ENCODE assay signal across 14 mouse cellular contexts in the genomic region with DNA sequence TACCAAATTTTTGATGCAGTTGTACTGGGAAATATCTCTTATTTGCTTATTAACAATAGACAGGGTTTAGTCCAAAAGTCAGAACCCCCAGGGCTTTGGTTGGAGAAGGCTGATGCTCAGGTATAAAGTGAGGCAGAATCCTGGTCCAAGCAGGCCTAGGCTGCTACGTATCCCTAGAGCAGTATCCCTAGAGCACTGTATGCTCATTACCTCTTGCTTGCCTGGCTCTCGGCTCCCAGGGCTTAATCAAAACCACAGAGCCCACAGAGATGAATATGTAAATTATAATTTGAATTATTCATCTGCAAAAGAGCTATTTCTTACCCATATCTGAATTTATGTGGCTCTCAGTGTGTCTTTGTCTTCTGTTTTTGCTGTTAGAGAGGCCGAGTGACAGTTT.
"Had no signal": no experiment of that assay in that cellular context is flagged by ENCODE, and none has a peak within 500 bp of the region (broad histone marks: within the 10 kb centered on the region; RNA-seq: fewer than 3 reads in every experiment).

No protein-coding gene starts in this region.

- H3K27me3 ChIP-seq: limb, embryonic 12.5 days; liver, embryonic 13.5 days; lung, embryonic 15.5 days had no signal

- H3K4me1 ChIP-seq: liver, embryonic 13.5 days; lung, embryonic 15.5 days had no signal

- H3K4me2 ChIP-seq: limb, embryonic 12.5 days; liver, embryonic 13.5 days; lung, embryonic 15.5 days had no signal

- H3K9ac ChIP-seq: limb, embryonic 12.5 days; liver, embryonic 13.5 days; liver, postnatal 0 days; lung, embryonic 15.5 days had no signal

- ATAC-seq: liver, postnatal 0 days had no signal

- H3K4me3 ChIP-seq: left cerebral cortex, adult 2 months; limb, embryonic 12.5 days; liver, embryonic 13.5 days; lung, embryonic 15.5 days had no signal

- H3K9me3 ChIP-seq: limb, embryonic 12.5 days; liver, embryonic 13.5 days; lung, embryonic 15.5 days had no signal

- H3K27ac ChIP-seq: left cerebral cortex, adult 2 months; limb, embryonic 12.5 days; liver, embryonic 13.5 days; lung, embryonic 15.5 days; macrophage had no signal

- H3K36me3 ChIP-seq: limb, embryonic 12.5 days; liver, embryonic 13.5 days; lung, embryonic 15.5 days had no signal

- DNase-seq: kidney, adult 18-20 months; kidney, postnatal 10 days; kidney, postnatal 4 days; liver; liver, embryonic 13.5 days; liver, postnatal 0 days; lung, postnatal 14 days; right cerebral cortex, adult 18-20 months; right cerebral cortex, postnatal 25 days; thymus, postnatal 36 days had no signal
